Mouse (Mus musculus) erythroid progenitor cell, adult 5-6 weeks (primary cell): ENCODE results near the gene F830045P16Rik. TPM values are rescaled to one million over a fixed set of nuclear protein-coding genes. Genes with fewer than 3 reads are reported as not detected.

ENCODE experiments used
- ATAC-seq: replicated peaks from 2 replicates; pipeline ENCODE4 v1.8.0; 2016; ENCODE audit warnings: moderate number of reproducible peaks, mild to moderate bottlenecking, moderate TSS enrichment, inconsistent platforms; ENCODE audit not compliant: poor library complexity, low FRiP score, severe bottlenecking
- total RNA-seq, 2 experiments: library from RNA; stranded (forward) in 1 of 2; stranded (reverse) in 1 of 2; fragments of 150-400 nt in 1 of 2; fragments of 186-747, 209-891 nt in 1 of 2; gene quantifications; 2 replicates each; pipeline versions ENCODE4 v1.2.3 to v1.2.4; 2015 to 2017; ENCODE audit warnings: low replicate concordance in 2 of 2

The F830045P16Rik gene
- total RNA-seq (2015; ENCODE audit: low replicate concordance) (not detected in 2 replicates), total RNA-seq (2017; ENCODE audit: low replicate concordance) (not detected in 2 replicates)

- no peak for ATAC-seq
Observed at GRCm38 (mm10) chr2:129536377-129536776, at the start of gene F830045P16Rik. TSS of gene F830045P16Rik (minus strand) at chr2:129536602.

- no peak for ATAC-seq
Observed at GRCm38 (mm10) chr2:129585904-129586514, 49.6 kb upstream of the F830045P16Rik start.

GRCm38 (mm10) chr2:129584905-129585304 lies 48.5 kb upstream of the F830045P16Rik start:
- ATAC-seq, result no peak

- ATAC-seq, result no peak
Observed at GRCm38 (mm10) chr2:129582261-129582660, 45.9 kb upstream of the F830045P16Rik start.

GRCm38 (mm10) chr2:129581826-129582225 lies 45.4 kb upstream of the F830045P16Rik start:
- no peak for ATAC-seq

- no peak for ATAC-seq
Observed at GRCm38 (mm10) chr2:129580656-129581055, 44.3 kb upstream of the F830045P16Rik start.

- no peak for ATAC-seq
Observed at GRCm38 (mm10) chr2:129576611-129577447, 40.4 kb upstream of the F830045P16Rik start.

- no peak for ATAC-seq
Observed at GRCm38 (mm10) chr2:129575113-129575512, 38.7 kb upstream of the F830045P16Rik start.

DNA sequence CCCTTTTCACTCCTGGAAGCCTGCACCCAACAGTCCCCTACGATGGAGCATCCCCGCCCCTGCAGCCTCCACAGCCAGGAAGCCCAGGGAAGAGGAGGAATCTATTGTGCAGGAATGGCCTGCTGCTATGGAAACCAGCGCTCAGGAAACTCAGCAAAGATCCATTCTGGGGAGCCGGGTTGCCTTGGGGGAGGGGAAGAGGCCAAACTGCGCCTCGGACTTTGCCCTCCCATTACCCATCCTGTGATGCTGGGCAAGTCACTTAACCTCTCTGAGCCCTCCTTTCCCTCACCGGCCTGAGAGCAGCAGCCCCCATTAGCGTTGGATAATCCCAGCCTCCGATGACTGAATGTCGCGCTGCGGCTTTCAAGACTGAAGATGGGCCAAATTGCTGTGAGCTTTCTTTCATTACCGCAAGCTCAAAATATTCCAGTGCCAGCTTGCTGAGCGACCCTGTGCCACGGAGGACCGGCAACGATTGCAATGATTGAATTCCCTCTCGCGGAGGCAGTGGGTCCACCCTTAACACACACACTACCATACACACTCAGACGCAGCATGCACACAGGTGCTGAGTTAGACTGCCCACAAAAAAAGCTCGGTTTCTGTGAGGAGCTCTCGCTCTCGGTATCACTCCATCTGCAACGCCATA lies 38.1 kb upstream of the F830045P16Rik start:
- no peak for ATAC-seq

- ATAC-seq, result no peak
Observed at GRCm38 (mm10) chr2:129573701-129574273, 37.4 kb upstream of the F830045P16Rik start.

- no peak for ATAC-seq
Observed at GRCm38 (mm10) chr2:129569556-129569955, 33.2 kb upstream of the F830045P16Rik start.

DNA sequence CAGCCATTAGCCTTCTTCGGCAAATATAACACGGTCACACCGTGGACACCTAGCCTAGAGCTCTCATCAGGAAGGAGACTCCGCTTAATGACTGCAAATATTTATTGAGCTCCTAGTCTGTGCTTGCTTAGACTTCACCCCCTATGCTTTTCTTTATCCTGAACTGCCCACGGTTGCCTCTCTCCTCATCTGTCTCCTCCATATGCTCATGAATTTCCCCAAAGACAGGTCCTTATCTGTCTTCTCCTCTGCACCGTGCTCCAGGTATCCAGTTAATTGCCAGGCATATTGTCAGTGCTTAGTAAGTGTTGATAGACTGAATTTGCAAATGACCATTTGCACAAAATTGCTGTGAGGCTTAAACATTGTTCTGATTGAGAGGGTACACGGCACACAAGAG lies 32.7 kb upstream of the F830045P16Rik start:
- ATAC-seq, result no peak

- no peak for ATAC-seq
Observed at GRCm38 (mm10) chr2:129563944-129564709, 27.7 kb upstream of the F830045P16Rik start.

GRCm38 (mm10) chr2:129561796-129562195 lies 25.4 kb upstream of the F830045P16Rik start:
- no peak for ATAC-seq

DNA sequence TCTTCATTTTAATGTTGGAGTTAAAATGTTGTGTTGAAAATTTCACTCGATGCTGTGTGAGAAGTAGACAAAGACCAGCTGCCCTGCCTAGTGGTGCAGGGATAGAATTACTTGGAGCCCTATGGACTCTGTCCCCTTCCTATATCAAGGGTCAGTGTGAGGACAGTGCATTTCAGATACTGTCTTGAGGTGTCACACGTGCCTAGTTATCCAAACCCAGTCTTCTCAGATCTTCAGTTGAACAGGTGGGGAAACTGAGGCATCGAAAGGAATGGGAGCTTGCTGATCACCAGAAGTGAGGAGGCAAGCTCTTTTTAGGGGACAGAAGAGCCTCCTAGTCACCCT lies 22.4 kb upstream of the F830045P16Rik start:
- ATAC-seq, result no peak

DNA sequence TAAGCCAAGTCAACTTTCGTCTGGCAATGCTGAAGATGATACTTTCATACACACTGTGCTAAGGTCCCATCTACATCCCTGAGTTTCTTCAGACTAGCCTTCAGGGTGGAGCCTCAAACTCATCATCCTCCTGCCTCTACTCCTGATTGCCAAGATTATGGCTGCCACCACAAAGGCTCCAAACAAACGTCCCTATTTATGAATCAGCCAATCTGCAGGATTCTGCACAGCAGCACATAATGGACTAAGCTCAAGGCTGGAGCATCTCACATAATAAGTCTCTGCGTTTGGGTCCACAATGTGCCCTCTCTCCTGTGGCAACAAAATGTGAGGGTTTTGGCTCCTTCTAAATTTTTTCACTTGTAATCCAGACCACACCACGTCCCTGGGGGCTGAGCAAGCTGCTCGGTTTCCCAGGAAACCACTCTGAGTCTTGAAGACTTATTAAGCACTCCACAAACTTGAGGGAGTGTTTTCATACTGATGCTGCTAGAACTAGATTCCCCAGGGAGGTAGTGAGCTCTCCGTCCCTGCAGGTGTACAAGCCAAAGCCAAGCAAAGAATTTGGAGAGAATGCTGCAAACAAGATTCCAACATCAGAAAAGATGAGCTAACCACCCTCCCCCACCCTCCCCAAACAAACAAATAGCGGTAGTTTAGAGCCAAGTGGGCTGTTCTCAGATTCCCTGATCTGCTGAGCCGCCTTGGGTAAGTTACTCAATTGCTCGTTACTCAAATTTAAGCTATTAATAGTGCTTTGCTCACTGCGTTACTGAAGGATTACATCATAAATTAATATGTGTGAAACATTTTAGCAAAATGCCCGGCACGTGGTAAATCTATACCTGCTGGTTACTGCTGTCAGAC lies 21.8 kb upstream of the F830045P16Rik start:
- no peak for ATAC-seq

DNA sequence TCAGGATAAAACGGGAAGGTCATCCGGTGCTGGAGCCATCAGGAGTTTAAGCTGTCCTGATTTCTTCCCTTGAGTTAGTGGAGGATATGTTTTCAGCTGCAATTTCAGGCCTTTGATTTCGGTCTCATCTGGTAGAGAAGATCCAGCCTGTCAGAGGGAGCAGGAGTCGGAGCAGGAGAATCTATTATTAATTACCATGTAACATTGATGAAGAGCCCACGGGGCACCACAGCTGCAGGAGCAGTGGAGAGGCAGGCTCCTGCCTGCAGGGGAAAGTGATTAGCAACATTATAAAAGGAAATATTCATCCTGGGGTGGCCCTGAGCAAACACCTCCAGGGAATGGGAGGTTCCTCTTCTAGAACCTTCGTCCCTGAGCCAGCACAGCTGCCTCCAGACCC lies 19.7 kb upstream of the F830045P16Rik start:
- no peak for ATAC-seq

DNA sequence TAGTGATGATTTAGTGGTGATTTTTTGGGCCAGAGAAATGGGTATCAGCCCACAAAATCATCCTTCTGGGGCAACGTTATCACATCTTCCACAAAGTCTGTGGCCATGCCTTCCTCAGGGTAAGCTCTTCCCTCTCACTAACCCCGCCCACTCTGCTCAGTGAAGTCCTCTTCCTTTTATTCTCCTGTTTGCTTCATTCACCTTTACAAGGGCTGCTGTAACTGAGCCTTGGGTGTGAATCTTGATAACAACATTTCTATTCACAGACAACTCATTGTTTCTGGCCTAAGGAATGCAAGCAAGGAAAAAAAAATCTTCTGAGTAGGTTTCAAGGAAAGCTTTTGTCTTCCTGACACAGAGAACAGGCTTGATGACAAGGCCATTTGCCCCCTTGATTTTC lies 14.4 kb upstream of the F830045P16Rik start:
- no peak for ATAC-seq
